In the genomic region with DNA sequence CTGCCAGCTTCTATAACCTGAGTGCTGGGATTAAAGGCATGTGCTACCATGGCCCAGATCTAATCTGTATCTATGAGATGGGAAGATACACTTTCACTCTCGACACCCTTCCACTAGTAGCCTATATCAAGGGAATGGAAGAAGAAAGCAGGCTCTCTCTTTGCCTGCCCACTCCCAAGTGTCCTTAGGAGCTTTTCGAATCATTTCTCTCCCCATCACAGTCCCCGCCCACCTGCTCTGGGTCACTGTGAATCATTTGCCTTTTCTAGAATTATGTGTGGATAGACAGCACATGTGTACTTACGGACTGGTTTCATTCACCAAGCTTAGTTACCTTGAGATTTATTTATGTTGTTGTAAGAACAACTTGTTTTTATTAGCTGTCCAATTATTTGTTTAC, we compare ENCODE assay signal across 33 mouse cellular contexts.
"Had no signal": no experiment of that assay in that cellular context is flagged by ENCODE, and none has a peak within 500 bp of the region (broad histone marks: within the 10 kb centered on the region; RNA-seq: fewer than 3 reads in every experiment).

No protein-coding gene starts in this region.

- H3K9me3 ChIP-seq: heart, embryonic 12.5 days; heart, embryonic 13.5 days; heart, embryonic 15.5 days; hindbrain, embryonic 10.5 days; hindbrain, embryonic 12.5 days; hindbrain, embryonic 13.5 days; hindbrain, embryonic 15.5 days; intestine, embryonic 15.5 days; kidney, embryonic 15.5 days had no signal

- H3K4me2 ChIP-seq: heart, embryonic 12.5 days; heart, embryonic 13.5 days; heart, embryonic 15.5 days; hindbrain, embryonic 12.5 days; hindbrain, embryonic 13.5 days; hindbrain, embryonic 14.5 days; hindbrain, embryonic 15.5 days; intestine, embryonic 15.5 days; kidney, embryonic 15.5 days had no signal

- H3K4me1 ChIP-seq: heart, embryonic 12.5 days; heart, embryonic 13.5 days; heart, embryonic 15.5 days; hindbrain, embryonic 10.5 days; hindbrain, embryonic 12.5 days; hindbrain, embryonic 13.5 days; hindbrain, embryonic 15.5 days; intestine, embryonic 15.5 days; kidney, embryonic 15.5 days had no signal

- H3K27me3 ChIP-seq: heart, embryonic 12.5 days; heart, embryonic 13.5 days; heart, embryonic 15.5 days; hindbrain, embryonic 12.5 days; hindbrain, embryonic 13.5 days; hindbrain, embryonic 15.5 days; intestine, embryonic 15.5 days; kidney, embryonic 15.5 days had no signal

- H3K4me3 ChIP-seq: heart, embryonic 12.5 days; heart, embryonic 13.5 days; heart, embryonic 15.5 days; hindbrain, embryonic 10.5 days; hindbrain, embryonic 12.5 days; hindbrain, embryonic 13.5 days; hindbrain, embryonic 15.5 days; intestine, embryonic 15.5 days; kidney, embryonic 15.5 days; layer of hippocampus, adult 2 months had no signal

- ATAC-seq: hindbrain, embryonic 16.5 days; hindbrain, postnatal 0 days; inflammation-experienced regulatory T-cells, adult 6 months; intestine, embryonic 15.5 days; intestine, embryonic 16.5 days; intestine, postnatal 0 days had no signal

- H3K9ac ChIP-seq: heart, embryonic 12.5 days; heart, embryonic 13.5 days; heart, embryonic 15.5 days; hindbrain, embryonic 12.5 days; hindbrain, embryonic 13.5 days; hindbrain, embryonic 14.5 days; hindbrain, embryonic 15.5 days; intestine, embryonic 15.5 days; kidney, embryonic 15.5 days had no signal

- DNase-seq: heart, postnatal 10 days; heart, postnatal 14 days; heart, postnatal 36 days; heart, postnatal 4 days; kidney, adult 11 months; kidney, adult 18-20 months; kidney, adult 2 months; kidney, adult 8-10 months; kidney, adult 9 months; kidney, postnatal 10 days; kidney, postnatal 14 days; kidney, postnatal 25 days; kidney, postnatal 36 days; kidney, postnatal 4 days; layer of hippocampus, adult 9-11 months; layer of hippocampus, postnatal 36 days had no signal

- H3K36me3 ChIP-seq: heart, embryonic 12.5 days; heart, embryonic 13.5 days; heart, embryonic 15.5 days; hindbrain, embryonic 10.5 days; hindbrain, embryonic 12.5 days; hindbrain, embryonic 13.5 days; hindbrain, embryonic 15.5 days; intestine, embryonic 15.5 days; kidney, embryonic 15.5 days had no signal

- H3K27ac ChIP-seq: heart, embryonic 13.5 days; heart, embryonic 15.5 days; hindbrain, embryonic 10.5 days; hindbrain, embryonic 12.5 days; hindbrain, embryonic 13.5 days; hindbrain, embryonic 14.5 days; hindbrain, embryonic 15.5 days; hindbrain, postnatal 0 days; intestine, embryonic 15.5 days; kidney, embryonic 15.5 days; kidney, postnatal 0 days; layer of hippocampus, adult 2 months had no signal
